Mouse (Mus musculus) left cerebral cortex, postnatal 10 days (tissue): ENCODE measurements around the gene Cmtm6. TPM values are rescaled to one million over a fixed set of nuclear protein-coding genes. Genes with fewer than 3 reads are reported as not detected.
A peak's percentile ranks its signal among the peaks of the same experiment; 100 is the strongest.

Experiments
- DNase-seq, 2 experiments: peaks; one replicate each; pipeline ENCODE4 v3.0.0; 2021 to 2022; ENCODE audit warnings: low spot score in 2 of 2, mixed read lengths in 1 of 2; ENCODE audit errors: extremely low spot score in 1 of 2
- intact Hi-C: fragments of 180-260 bp; cut with DNase I; formaldehyde crosslinking; loops from one replicate; pipeline ENCODE4 v1.15.1; 2025
- total RNA-seq, 2 experiments: library from RNA; stranded (reverse); gene quantifications; 2 replicates each; pipeline ENCODE4 v1.2.3; 2021

Gene Cmtm6
- total RNA-seq, 2 experiments from 2014 or later = 24.5 to 25.5 TPM

DNA sequence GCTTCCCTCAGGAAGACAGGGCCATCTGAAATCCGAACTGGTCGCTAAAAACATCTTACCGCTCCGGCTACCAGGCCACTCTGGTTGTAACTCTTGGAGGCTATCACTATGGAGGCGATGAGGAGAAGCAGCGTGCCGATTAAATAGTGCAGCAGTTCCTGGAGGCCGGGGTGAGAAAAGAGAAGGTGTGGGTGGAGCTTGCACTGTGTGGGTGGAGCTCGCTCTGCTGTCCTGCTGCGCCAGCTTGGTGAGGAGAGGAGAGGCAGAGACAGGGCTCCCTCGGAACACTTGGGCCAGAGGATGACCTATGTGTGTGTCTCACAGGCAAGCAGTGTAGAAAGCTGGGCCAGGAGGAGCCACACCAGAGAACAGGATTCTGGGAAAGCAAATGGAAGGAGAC lies 30.9 kb downstream of the Cmtm6 start:
- no peak for DNase-seq
- intact Hi-C loops = no loop called here

DNA sequence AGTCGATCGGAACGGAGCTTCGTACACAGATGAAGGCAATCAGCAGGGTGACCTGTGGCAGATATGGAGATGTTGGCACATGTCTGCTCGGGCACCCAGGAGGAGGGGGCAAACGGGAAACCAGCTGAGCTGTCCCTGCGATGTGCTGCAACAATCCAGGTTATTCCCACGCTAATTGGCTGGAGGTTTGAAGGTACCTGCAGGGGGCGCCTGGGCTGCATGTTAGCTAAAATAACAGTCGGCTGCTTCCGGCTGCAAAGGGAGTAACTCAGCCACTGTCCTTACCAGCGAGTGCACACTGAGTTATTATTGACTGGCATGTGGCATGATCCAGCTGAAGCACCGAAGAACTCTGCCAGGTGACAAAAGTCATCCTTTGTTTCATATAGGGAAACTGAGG lies 32.4 kb downstream of the Cmtm6 start:
- peak in 1 of 2 experiments; percentile 49 for DNase-seq
- intact Hi-C loops = no loop called here

DNA sequence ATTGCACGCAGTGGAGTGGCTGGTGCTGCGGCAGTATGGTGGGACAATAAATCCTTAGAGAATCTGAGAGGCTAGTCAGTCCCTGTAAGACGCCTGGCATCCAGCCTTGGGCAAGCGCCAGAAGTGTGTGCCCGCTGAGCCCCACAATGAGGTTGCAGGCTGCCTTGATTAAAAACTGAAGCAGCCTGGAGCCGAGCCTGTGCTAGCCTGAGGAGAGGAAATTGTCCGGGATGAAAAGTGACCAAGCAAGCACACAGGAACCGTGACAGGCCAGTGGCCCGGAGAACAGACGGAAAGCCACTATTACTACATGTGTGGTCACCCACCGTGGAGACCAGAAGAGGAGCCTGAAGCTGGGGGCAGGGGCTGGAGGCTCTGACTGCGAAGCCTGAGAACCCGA lies 36.1 kb downstream of the Cmtm6 start:
- intact Hi-C loops = no loop called here
- peak; percentile 75 for DNase-seq

DNA sequence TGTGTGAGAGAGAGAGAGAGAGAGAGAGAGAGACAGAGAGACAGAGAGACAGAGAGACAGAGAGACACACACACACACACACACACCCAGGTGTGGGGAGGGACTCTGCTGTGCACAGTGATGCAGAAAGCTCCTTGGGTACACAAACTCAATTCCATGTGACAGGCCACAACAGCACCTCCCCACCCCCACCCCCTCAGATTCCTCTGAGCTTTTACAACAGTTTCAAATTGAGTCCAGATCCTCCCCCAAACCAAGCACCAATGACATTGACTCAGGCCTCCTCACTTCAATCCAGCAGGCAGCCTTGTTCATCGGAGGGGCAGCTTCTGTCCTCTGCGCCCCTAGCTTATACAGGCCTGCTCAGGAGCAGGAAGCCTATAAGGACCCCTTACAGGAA lies 36.6 kb downstream of the Cmtm6 start:
- intact Hi-C loops = no loop called here
- no peak for DNase-seq

DNA sequence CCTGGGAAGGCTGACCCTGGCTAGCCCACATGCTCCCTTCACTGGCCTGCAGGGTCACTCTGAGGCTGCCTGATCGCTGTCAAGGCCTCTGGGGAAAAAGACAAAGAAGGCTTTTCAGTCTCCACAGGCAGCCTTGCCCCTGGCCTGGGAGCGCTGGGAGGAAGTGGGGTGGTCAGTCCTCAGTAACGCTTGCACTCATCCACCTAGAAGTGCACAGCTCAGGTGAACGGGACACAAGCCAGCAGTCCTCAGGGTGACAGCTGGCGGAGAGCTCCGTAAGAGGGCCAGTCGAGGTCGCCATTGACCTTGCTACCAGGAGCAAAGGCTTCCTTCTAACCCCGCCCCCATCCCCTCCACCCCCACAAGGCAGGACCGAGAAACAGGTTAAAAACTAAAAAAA lies 37.1 kb downstream of the Cmtm6 start:
- no peak for DNase-seq

DNA sequence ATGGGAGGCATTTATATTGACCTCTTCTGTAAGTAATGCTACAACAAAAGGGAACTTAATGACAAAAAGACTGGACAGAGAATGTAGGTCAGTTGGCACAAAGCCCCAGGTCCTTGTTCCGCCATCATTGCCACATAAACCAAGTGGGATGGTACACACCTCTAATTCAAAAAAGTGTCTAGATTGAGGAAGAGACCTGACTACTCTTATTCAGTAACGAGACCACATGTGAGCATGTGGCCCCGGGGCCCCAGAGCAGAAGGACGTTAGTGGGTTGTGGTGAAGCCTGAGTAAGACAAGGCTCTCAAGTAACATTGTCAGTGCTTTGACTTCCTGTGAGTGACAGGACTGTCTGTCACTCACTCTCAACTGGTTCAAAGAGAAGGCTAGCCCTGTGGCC lies 39.3 kb downstream of the Cmtm6 start:
- no peak for DNase-seq
- intact Hi-C loops = no loop called here

More for the DNA sequence above, 37.1 kb downstream of the Cmtm6 start:
- intact Hi-C loops = no loop called here

DNA sequence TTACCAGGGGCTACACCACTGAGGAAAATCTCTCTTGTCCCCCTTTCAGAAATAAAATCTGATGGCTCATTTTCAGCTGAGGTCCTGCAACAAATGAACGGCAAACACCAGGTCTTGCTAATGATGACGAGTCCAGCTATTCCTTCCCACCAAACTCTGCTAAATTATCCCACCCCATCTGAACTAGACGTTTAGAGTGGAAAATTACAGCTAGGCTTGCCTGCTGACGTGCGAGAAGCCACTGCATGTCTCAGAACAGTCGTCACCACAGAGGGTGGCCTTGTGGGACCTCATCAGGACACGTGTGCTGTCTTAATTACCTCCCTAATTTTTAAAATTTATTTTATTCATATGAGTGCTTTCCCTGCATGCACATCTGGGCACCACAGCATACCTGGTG lies 40.6 kb downstream of the Cmtm6 start:
- intact Hi-C loops = no loop called here
- no peak for DNase-seq

DNA sequence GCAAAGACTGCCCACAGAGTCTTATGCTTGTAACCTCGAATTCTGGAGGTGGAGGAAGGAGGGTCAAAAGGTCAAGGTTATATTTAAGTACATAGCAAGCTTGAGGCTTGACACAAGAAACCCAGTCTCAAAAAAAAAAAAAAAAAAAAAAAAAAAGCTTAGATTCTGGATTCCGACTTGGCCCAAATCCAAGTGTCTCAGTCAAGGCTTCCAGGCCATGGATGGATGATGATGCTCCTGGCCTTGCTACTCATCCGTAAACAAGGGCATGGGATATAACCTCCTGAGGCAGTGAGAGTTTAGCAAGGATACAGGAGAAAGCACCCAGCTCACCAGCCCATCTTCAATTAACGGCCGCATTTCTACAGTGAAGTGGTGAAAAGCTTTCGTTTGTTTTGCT lies 43.7 kb downstream of the Cmtm6 start:
- intact Hi-C loops = no loop called here
- DNase-seq = no peak

DNA sequence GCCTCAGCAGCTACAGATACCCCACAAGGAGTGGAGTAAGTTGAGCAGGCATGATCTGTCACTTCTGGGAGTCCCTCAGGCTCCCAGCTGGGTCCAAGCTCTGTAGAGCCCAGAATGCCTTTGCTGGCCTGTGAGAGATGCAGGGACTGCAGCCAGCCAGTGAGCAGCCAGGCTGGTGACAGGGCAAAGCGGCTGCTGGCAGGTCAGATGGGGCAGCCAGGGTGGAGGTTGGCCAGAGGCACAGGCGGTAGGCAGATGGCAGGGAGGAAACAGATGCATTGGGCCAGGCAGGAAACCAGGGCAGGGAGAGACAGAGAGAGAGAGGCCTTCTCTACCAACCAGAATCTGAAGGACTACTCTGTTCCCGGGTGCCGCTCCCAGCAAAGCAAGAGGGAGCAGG lies 44.4 kb downstream of the Cmtm6 start:
- DNase-seq = peak; percentile 23 to 67
- intact Hi-C loops = no loop called here

DNA sequence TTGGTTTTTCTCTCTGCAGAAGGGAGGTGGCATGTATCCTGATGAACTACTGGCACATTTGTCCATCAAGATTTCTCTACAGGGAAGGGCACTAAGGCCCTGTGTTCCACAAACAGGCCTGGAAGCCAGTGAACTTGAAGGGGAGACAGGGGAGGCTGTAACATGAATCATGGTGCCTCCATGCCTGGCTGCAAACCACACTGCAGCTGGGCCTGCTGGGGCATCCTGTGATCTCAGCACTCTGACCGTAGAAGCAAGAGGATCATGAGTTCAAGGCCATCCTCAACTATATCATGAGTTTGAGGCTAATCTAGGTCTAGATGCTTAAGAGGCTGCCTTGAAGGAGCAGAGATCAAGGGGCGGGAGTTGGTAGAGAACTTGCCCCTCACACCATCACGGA lies 45.4 kb downstream of the Cmtm6 start:
- intact Hi-C loops = no loop called here
- DNase-seq = no peak

DNA sequence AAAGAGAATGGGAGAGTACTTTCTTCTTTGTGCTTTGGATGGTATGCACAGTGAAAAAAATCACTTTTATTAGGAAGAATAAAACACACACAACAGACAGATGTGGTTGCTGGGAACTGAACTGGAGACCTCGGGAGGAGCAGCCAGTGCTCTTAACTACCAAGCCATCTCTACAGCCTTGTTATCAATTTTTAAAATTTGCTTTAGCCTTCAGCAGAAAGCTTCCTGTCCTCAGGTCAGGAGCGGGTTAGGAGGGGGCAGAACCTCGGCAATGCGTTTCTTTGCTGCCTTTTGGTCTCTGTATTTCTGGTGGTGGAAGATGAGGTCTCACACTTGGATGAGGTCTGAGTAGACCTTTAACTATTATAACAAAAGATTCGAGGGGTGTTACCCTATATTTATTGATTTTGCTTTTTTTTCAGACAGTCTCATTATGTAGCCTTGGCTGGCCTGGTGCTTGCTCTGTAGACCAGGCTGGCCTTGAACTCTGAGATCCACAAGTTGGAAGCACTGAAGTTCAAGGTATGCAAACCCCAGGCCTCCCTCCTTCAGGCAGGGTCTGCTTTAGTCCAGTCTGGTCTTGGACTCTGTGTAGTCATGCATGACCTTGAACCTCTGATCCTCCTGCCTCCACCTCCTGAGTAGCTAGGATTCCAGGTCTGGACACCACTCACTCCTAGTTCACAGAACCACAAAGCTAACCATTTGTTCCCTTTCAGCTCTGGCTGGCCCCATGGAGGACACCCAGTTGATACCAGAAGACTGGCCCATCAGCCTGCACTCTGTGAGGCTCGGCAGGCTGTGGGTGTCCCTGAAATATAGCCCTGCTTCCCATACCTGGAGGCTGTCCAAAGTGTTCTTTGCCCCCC lies 46.5 kb downstream of the Cmtm6 start:
- DNase-seq = no peak
- intact Hi-C loops = no loop called here

DNA sequence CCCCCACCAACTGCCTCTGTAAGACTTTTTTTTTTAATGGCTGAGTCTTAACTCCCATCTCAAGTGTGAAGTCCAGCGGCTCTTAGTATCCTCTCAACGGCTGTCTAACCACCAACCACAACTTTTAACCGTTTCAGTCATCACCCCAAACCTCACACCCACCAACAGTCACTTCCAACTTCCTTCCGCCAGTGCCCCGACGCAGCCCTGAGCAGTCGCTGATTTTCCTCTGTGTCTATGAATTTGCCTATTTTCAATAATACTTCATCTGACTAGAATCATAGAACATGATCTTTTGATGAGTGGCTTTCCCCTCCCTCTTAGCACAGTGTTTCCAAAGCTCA lies 47.1 kb downstream of the Cmtm6 start:
- DNase-seq = no peak
- intact Hi-C loops = no loop called here

DNA sequence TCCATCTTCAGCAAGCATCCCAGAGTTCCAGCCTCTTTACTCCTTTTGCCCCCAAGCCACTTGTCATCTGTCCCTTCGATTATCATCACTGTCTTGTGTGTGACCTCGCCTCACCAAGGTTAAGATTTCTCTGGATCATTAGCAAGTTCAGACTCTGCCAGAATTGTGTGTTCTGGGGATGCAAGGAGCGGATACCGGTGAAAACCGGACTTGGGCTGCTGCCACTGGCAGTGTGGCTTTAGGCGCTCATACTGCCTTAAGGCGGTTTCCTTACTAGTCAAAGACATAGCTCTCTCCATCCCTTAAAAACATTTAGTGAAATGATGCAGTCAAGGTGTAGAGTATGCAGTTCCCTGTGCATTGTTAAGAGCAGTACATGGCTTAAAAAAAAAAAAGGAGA lies 48.0 kb downstream of the Cmtm6 start:
- DNase-seq = no peak
- intact Hi-C loops = no loop called here

DNA sequence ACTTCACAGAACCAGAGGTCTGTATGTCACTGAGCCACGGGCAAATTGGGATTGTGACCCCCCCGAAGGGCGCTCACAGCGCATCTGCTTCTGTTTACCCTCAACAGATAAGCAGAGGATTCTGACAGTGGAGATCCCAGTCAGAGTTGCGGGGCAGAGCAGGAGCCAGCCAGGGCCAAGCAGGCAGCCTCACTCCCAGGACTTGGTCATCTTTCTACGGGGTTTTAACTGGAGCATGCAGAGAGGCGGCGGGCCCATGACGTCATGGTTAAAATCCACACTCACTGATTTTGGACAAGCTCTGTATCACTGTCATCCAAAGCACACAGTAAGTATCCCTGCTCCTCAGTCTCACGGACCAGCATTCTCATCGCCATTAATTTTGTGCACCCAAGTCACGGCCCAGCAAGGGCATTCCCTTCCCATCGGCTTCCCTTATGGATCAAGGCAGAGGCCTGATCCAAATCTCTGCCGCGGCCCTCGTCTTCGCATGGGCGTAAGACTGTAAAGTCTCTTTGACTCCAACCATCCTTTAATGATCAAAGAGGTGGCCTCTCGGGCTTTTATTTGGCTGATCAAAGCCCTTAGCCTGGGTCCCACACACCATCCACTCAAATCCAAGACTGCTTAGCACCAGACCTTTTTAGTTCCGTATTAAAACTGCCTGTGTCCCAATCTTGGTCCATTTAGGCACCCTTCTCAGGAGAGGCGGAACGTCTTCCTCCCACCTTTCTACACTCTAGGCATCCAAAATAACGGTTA lies 49.2 kb downstream of the Cmtm6 start:
- intact Hi-C loops = no loop called here

DNA sequence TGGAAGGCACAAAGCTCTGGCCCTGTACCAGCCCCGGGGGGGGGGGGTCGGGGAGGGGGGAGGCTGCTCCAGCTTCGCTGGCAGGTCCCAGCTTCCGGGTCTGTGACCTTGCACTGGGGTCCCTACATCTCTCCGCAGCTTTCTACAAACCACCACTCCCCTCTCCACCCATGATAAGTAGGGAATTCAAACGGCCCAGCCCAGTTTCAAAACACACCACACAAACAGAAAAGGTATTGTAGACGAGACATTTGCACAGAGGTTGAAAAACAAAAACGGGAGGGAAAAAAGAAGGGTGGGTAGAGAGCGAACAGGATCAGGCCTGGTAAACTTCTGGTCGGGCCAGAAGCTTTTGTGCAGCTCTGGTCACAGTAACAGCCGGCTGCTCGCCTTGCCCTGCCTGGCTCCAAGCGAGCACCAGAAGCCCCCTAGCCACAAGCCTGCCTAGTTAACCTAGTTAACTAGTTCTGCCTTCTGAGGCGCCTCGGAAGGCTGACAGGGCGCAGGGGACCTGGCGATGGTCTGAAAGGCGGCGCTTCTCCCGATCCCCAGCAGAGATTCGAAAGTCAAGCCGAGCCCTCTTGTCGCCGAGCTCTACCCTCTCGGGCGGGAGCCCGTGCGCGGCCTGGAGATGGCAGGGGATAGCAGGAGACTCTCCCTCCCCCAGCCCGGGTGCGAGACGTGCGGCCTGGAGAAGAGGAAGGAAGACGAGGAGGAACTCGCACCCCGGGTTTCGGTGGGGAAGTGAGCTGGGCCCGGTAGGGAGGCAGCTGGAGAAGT lies 50.0 kb downstream of the Cmtm6 start:
- intact Hi-C loops = no loop called here
- DNase-seq = peak; percentile 19 to 78

More for the DNA sequence above, 49.2 kb downstream of the Cmtm6 start:
- DNase-seq = no peak

DNA sequence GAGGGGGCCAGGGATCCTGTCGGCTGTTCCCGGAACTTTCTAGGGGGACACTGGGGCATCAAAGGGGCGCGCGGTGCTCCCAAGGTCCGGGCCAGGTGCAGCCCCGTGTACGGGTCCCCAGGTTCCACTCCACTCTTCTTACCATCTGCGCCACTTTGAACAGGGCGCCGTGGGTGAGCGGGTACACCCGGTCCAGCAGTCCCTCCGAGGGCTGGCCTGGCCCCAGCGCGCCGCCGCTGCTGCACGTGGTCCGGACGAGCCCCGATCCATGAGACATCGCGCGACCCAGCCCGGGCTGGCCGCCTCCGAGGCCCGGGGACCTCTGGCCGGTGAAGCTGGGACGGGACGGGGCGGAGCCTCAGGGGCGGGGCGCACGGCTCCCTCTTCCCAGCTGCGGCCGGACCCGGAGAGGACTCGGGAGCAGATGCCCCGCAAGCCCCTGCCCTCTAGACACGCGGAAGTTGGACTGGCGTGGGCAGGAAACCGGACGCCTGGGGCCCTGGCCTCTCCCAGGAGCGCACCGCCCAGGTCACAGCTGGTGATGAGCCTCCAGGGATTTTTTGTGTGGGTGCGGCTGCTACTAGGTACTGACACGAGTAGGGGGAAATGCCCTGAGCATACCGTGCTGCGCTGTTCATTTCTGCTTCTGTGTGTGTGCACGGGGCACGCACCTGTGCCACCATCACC lies 50.8 kb downstream of the Cmtm6 start, which contains the start of gene Cmtm7:
TSS of gene Cmtm7 (minus strand) at position 331 of the 687 bp plus-strand sequence.
- intact Hi-C loops = no loop called here
- peak in 1 of 2 experiments; percentile 86 for DNase-seq

DNA sequence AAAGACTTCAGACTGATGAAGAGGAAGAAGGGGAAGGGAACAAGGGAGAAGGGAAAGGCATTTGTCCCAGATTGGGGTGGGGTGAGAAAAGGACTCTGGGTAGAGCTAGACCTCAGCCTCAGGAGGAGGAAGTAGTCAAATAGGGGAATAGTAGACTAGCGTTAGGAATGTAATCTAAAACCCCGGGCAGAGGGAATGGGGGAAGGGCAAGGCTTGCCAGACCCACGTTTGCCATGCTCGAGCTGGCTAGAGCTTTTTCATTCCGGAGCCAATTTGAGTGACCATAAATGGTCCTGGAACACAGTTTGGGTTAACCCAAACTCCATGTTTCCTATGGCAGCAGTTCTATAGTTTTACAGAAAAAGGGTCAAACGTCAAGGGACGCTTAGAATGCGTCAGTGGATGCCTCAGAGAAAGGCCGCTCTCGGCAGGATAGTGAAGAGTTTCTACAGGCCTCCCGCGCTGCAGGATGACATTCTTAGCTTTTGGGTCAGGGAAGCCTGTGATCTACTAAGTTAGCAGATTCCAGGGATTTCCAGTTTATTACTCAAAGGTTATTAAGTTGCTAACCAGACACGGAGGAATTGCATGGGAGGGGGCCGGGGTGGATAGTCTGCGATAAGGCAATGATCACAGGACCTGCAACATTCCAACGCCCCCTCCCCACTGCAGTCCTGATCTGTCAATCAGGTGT lies 54.7 kb downstream of the Cmtm6 start:
- intact Hi-C loops = no loop called here
- no peak for DNase-seq

DNA sequence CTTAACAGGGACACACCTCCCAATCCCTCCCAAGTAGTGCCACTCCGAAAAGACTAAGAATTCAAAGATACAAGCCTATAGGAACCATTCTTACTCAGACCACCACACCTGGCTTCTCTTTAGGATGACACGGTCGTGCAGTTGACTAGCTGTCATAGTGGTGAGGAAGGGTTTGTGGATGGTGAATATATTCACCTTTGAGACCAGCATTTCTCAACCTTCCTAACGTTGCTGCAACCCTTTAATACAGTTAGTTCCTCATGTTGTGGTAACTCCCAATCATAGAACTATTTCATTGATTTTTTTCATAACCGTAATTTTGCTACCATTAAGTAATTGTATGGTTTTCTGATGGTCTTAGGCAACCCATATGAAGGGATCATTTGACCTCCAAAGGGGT lies 56.2 kb downstream of the Cmtm6 start:
- intact Hi-C loops = no loop called here
- DNase-seq = no peak
